Mouse (Mus musculus): Measurements from ENCODE around the gene Cd300ld. TPM values are rescaled to one million over a fixed set of nuclear protein-coding genes. Genes with fewer than 3 reads are reported as not detected.

Gene Cd300ld
- polyA plus RNA-seq, 1 experiment from 2014 or later = 0.15 TPM

DNA sequence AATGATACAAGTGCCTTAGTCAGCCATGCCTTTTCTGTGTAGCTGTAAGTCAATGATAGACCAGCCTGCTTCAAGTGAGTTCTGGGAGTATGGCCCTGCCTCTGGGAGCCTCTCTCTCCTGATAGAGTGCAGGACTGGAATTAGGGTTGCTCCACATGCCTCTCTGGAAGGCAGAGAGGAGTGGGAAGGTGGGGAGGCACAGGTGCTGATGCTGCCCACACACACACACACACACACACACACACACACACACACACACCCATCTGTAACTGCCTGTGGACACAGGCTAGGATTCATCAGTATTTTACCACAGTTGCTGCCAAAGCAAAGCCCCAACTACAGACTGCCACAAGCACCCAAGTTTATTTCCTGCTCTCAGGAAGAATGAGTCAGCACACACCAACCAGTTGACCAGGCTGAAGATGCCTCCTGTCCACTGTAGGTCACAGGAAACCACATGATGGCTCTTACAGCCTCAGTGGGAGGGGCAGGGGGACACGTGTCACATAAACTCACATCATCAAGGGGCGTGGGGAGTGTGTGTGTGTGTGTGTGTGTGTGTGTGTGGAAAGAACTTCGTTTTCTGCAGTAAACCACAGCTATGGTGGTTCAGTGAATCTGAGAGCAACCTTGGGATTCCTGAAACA, 24.4 kb downstream of the Cd300ld start:
- Histone ChIP-seq H3K36me3 (ENCODE audit: control insufficient read depth, insufficient read depth, low read length) (no peaks in the 10 kb centered on the region), H3K27me3 (replicated peaks; ENCODE audit: control insufficient read depth, insufficient read depth, low read length) (no peaks in the 10 kb centered on the region), H3K4me2 (ENCODE audit: low read length) (no peak overlapping the region), H3K4me3 (ENCODE audit: low read depth, low read length) (no peak overlapping the region), H3K9ac (ENCODE audit: low read length) (no peak overlapping the region), H3K27ac (ENCODE audit: low read depth) (no peak overlapping the region), H3K4me1 (replicated peaks; ENCODE audit: control insufficient read depth, insufficient read depth, low read length) (no peaks in the 10 kb centered on the region), H3K9me3 (ENCODE audit: control insufficient read depth, low read length) (no peaks in the 10 kb centered on the region)
- DNase-seq (ENCODE audit: low spot score) = no peak
- ATAC-seq (replicated peaks; ENCODE audit: low FRiP score, low TSS enrichment, low read depth) = no peak
- 60% methylated on average over 3 of the region's 3 CpGs for WGBS

DNA sequence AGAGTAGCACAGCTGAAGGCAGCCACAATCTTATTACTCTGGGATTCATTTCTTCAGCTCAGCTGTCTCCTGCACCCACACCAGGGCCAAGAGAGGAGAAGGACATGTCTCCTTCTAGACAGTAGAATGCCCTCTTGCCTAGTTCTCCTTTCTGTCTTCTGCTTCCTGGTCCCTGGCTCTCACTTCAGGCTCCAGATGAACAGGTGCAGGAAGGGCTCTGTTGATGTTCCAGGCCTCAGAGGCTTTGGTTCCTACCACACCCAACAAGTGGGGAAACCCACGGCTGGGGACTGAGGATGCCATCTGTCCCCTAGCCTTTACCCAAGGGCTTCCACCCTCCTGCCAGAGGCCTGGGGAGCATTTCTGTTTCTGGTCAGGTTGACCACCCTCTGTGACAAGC, 29.4 kb downstream of the Cd300ld start:
- Histone ChIP-seq H3K27me3 (replicated peaks; ENCODE audit: control insufficient read depth, insufficient read depth, low read length) (no peaks in the 10 kb centered on the region), H3K4me1 (replicated peaks; ENCODE audit: control insufficient read depth, insufficient read depth, low read length) (no peaks in the 10 kb centered on the region), H3K9ac (ENCODE audit: low read length) (no peak overlapping the region), H3K9me3 (ENCODE audit: control insufficient read depth, low read length) (no peaks in the 10 kb centered on the region), H3K27ac (ENCODE audit: low read depth) (no peak overlapping the region), H3K4me2 (ENCODE audit: low read length) (no peak overlapping the region), H3K36me3 (ENCODE audit: control insufficient read depth, insufficient read depth, low read length) (no peaks in the 10 kb centered on the region), H3K4me3 (ENCODE audit: low read depth, low read length) (no peak overlapping the region)
- DNase-seq (ENCODE audit: low spot score) (no peak), ATAC-seq (replicated peaks; ENCODE audit: low FRiP score, low TSS enrichment, low read depth) (no peak)
- WGBS = 52% methylated on average over 1 of the region's 1 CpGs

DNA sequence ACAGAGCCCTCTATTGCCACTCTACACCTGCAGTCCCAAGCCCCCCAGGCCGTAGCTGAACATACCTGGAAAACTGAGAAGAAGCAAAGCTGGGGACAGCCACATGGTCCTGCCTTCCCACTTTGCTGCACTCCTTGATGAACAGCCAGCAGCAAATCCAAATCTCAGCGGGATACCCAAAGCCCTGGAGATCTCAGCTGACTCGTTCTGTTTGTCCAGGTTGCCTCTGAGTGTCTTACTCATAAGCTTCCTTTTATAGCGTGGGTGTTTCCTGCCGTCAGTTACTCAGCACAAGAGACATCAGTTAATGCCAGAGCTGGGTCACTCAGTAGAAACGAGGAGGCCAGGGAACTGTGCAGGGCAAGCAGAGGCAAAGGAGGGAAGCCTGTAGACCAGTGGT, 55.6 kb downstream of the Cd300ld start, which contains the start of gene Cd300lb:
Gene Cd300lb (minus strand): TSS at position 243 of the 400 bp plus-strand sequence.
- ATAC-seq (replicated peaks; ENCODE audit: low FRiP score, low TSS enrichment, low read depth) (no peak), DNase-seq (ENCODE audit: low spot score) (no peak)
- H3K27me3 ChIP-seq (replicated peaks; ENCODE audit: control insufficient read depth, insufficient read depth, low read length) = no peaks in the 10 kb centered on the region
- H3K36me3 ChIP-seq (ENCODE audit: control insufficient read depth, insufficient read depth, low read length) = no peaks in the 10 kb centered on the region
- H3K9me3 ChIP-seq (ENCODE audit: control insufficient read depth, low read length) = no peaks in the 10 kb centered on the region
- H3K4me2 ChIP-seq (ENCODE audit: low read length) = no peak within 1 kb of the TSS
- no peak within 1 kb of the TSS for H3K27ac ChIP-seq (ENCODE audit: low read depth)
- no peak within 1 kb of the TSS for H3K9ac ChIP-seq (ENCODE audit: low read length)
- no peak within 1 kb of the TSS for H3K4me3 ChIP-seq (ENCODE audit: low read depth, low read length)
- no peaks in the 10 kb centered on the region for H3K4me1 ChIP-seq (replicated peaks; ENCODE audit: control insufficient read depth, insufficient read depth, low read length)
- 53% methylated on average over 6 of the region's 6 CpGs for WGBS

DNA sequence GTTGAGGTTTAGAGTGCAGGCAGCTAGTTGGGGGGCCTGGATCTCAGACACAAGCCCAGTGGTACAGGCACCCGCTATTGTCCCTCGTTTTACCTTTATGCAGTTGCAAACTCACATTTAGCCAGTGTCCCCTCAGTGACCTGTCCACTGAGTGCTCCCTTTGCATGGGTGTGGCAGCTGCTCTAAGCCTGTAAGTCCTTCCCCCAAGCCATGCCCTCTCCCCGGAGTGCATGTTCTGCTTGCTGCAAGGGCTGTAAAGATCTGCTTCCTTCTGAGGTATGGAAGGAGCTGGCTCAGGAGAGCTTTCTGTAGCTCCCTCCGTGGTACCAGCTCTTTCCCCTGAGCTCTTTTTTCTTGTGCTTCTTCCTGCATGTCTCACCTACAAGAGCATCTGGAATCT, 56.1 kb downstream of the Cd300ld start:
- no peak overlapping the region for H3K27ac ChIP-seq (ENCODE audit: low read depth)
- H3K9ac ChIP-seq (ENCODE audit: low read length) = no peak overlapping the region
- ATAC-seq (replicated peaks; ENCODE audit: low FRiP score, low TSS enrichment, low read depth) (no peak), DNase-seq (ENCODE audit: low spot score) (no peak)
- no peaks in the 10 kb centered on the region for H3K27me3 ChIP-seq (replicated peaks; ENCODE audit: control insufficient read depth, insufficient read depth, low read length)
- H3K36me3 ChIP-seq (ENCODE audit: control insufficient read depth, insufficient read depth, low read length) = no peaks in the 10 kb centered on the region
- no peak overlapping the region for H3K4me3 ChIP-seq (ENCODE audit: low read depth, low read length)
- 67% methylated on average over 4 of the region's 4 CpGs for WGBS
- no peak overlapping the region for H3K4me2 ChIP-seq (ENCODE audit: low read length)
- H3K9me3 ChIP-seq (ENCODE audit: control insufficient read depth, low read length) = no peaks in the 10 kb centered on the region
- H3K4me1 ChIP-seq (replicated peaks; ENCODE audit: control insufficient read depth, insufficient read depth, low read length) = no peaks in the 10 kb centered on the region

Other genes starting within 250 kb of the Cd300ld start
- gene Kif19a, start 224.5 kb downstream of the Cd300ld start, polyA plus RNA-seq (2014; fragmentation: Nextera tagmentation; extraction: Ambion mirVana) = 0.27 and 1.2 TPM in 2 replicates
- 1.2 and 2.9 TPM in 2 replicates for gene Btbd17, start 194.0 kb downstream of the Cd300ld start, polyA plus RNA-seq (2014; fragmentation: Nextera tagmentation; extraction: Ambion mirVana)
- 0.16 TPM in 1 of 2 replicates, not detected in the other for gene Gpr142, start 191.0 kb downstream of the Cd300ld start, polyA plus RNA-seq (2014; fragmentation: Nextera tagmentation; extraction: Ambion mirVana)
- 21.8 and 23.6 TPM in 2 replicates for gene Gprc5c, start 138.8 kb downstream of the Cd300ld start, polyA plus RNA-seq (2014; fragmentation: Nextera tagmentation; extraction: Ambion mirVana)
- gene Cd300a, start 99.9 kb downstream of the Cd300ld start, polyA plus RNA-seq (2014; fragmentation: Nextera tagmentation; extraction: Ambion mirVana) = 0.89 and 1.3 TPM in 2 replicates
- gene Cd300lb, start 55.5 kb downstream of the Cd300ld start, polyA plus RNA-seq (2014; fragmentation: Nextera tagmentation; extraction: Ambion mirVana) = 0.20 and 0.36 TPM in 2 replicates
- gene Cd300c, start 20.8 kb downstream of the Cd300ld start, polyA plus RNA-seq (2014; fragmentation: Nextera tagmentation; extraction: Ambion mirVana) = not detected in 2 replicates
- gene Cd300c2, start 12.0 kb upstream of the Cd300ld start, polyA plus RNA-seq (2014; fragmentation: Nextera tagmentation; extraction: Ambion mirVana) = 1.7 and 3.0 TPM in 2 replicates
- not detected in 2 replicates for gene Cd300ld2, start 26.3 kb upstream of the Cd300ld start, polyA plus RNA-seq (2014; fragmentation: Nextera tagmentation; extraction: Ambion mirVana)
- gene Cd300ld4, start 37.1 kb upstream of the Cd300ld start, polyA plus RNA-seq (2014; fragmentation: Nextera tagmentation; extraction: Ambion mirVana) = not detected in 2 replicates
- gene Cd300ld5, start 47.8 kb upstream of the Cd300ld start, polyA plus RNA-seq (2014; fragmentation: Nextera tagmentation; extraction: Ambion mirVana) = not detected in 2 replicates
- gene Cd300ld3, start 58.5 kb upstream of the Cd300ld start, polyA plus RNA-seq (2014; fragmentation: Nextera tagmentation; extraction: Ambion mirVana) = not detected in 2 replicates
- gene Cd300e, start 72.3 kb upstream of the Cd300ld start, polyA plus RNA-seq (2014; fragmentation: Nextera tagmentation; extraction: Ambion mirVana) = 0.08 and 0.19 TPM in 2 replicates
- gene Rab37, start 101.5 kb upstream of the Cd300ld start, polyA plus RNA-seq (2014; fragmentation: Nextera tagmentation; extraction: Ambion mirVana) = 3.3 and 5.0 TPM in 2 replicates
- gene Cd300lf, start 144.1 kb upstream of the Cd300ld start, polyA plus RNA-seq (2014; fragmentation: Nextera tagmentation; extraction: Ambion mirVana) = 0.27 and 1.0 TPM in 2 replicates
- 157 and 165 TPM in 2 replicates for gene Slc9a3r1, start 173.4 kb upstream of the Cd300ld start, polyA plus RNA-seq (2014; fragmentation: Nextera tagmentation; extraction: Ambion mirVana)
- 7.0 and 8.3 TPM in 2 replicates for gene Tmem104, start 197.6 kb upstream of the Cd300ld start, polyA plus RNA-seq (2014; fragmentation: Nextera tagmentation; extraction: Ambion mirVana)
- 16.4 and 16.7 TPM in 2 replicates for gene Nat9, start 197.9 kb upstream of the Cd300ld start, polyA plus RNA-seq (2014; fragmentation: Nextera tagmentation; extraction: Ambion mirVana)

Data from intestine, embryonic 14.5 days (tissue).